Mouse (Mus musculus): ENCODE measurements around the gene Tmem132d.
"Not testable (repeated sequence)": the region's sequence is repeated elsewhere in the genome, so short reads cannot be mapped to it uniquely, and the experiment has no call there.

Tmem132d gene

GRCm38 (mm10) chr5:128075456-128075855 lies 357.4 kb downstream of the Tmem132d start:
- DNase-seq, result no peak

- no peak for DNase-seq
These were observed 360.3 kb downstream of the Tmem132d start for GRCm38 (mm10) chr5:128072616-128073015.

DNA sequence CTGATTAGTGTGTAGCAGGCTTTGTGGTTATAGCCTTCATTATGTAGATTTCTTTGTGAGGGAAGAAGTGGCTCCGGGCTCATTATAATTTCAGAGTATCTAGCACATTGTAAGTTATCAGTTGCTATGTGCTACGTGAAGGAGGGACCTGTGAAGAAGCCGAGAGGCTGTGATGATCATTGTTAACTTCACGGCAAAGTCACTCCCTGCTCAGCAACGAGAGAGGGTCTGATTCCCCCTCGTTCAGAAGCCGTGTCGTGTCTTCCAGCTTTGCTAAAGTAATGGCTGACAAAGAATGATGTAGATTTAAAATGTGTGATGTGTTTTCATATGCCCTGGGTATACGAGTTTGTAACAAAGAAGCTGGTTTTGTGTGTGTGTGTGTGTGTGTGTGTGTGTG lies 391.1 kb downstream of the Tmem132d start:
- no peak for DNase-seq

GRCm38 (mm10) chr5:128040036-128040435 lies 392.8 kb downstream of the Tmem132d start:
- no peak for DNase-seq

DNA sequence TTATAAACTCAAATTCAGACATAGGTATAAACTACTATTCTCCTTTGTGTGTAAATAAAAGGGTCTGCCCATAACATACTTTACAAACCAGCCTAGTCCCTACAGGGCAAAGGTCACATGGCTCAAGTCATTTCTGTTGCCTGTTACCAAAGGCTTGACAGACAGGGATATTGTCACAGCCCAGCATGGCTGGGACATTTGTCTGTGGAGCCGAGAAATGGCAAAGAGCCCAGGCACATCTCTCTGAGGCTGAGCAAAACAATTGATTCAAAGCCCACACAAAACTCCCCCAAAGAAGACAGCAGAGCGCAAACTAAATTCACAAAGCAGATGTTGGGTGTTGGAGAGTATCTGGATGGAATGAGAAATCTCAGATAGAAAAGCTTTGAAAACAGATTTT lies 405.8 kb downstream of the Tmem132d start:
- peak; percentile 45 to 56 for DNase-seq

- no peak for DNase-seq
These were observed 428.2 kb downstream of the Tmem132d start for GRCm38 (mm10) chr5:128004666-128005065.

GRCm38 (mm10) chr5:127996526-127997245 lies 436.2 kb downstream of the Tmem132d start:
- DNase-seq, result no peak

- DNase-seq, result no peak
These were observed 439.4 kb downstream of the Tmem132d start for GRCm38 (mm10) chr5:127993460-127993859.

DNA sequence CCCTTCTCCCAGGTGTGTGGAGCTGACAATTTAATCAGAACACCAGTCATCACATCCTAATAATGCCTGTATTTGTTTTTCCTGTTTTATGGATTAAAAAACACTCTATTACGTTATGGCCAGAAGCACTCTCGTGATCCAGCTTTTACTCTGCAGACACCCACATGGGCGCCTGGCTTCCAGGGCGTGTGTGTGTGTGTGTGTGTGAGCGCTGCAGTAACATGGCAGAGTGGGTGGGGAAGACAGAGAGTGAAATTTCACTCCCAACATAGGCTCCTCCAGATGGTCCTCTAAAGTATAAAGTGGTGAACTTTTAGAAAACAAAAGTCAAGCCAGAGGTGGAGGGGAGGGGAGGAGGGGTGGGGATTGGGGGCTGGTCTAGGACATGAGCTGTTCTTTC lies 442.1 kb downstream of the Tmem132d start:
- DNase-seq, result no peak

DNA sequence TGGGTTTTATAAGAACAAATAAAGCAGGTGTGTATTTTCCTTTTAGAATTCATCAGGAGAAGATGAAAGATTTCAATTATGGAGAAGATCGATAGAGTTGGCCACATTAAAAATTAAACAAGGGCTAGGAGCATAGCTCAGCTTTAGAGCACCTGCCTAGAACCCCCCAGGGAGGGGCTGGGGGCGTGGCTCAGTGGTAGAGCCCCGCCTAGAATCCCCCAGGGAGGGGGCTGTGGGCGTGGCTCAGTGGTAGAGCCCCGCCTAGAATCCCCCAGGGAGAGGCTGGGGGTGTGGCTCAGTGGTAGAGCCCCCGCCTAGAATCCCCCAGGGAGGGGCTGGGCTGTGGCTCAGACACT lies 452.9 kb downstream of the Tmem132d start:
- DNase-seq, result not testable (repeated sequence)

GRCm38 (mm10) chr5:127979329-127980002 lies 453.4 kb downstream of the Tmem132d start:
- DNase-seq, result no peak

- no peak for DNase-seq
These were observed 456.2 kb downstream of the Tmem132d start for GRCm38 (mm10) chr5:127976661-127977060.

DNA sequence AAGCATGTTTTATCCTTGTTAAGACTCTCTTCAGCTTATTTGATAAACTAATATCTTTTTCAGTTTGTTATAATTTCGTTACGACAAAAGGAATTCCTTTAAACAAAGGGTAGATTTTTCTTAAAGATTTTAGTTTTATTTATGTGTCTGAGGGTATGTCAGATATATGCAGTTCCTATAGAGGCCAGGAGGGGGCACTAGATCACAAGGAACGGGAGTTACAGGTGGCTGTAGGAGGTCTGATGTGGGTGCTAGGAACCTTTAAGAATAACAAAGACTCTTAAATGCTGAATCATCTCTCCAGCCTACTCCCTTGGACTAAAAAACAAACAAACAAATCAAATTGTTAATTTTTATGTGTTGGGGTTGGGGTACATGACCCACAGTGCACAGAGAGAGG lies 467.2 kb downstream of the Tmem132d start:
- DNase-seq, result no peak

- DNase-seq, result no peak
These were observed 470.2 kb downstream of the Tmem132d start for GRCm38 (mm10) chr5:127962656-127963055.

DNA sequence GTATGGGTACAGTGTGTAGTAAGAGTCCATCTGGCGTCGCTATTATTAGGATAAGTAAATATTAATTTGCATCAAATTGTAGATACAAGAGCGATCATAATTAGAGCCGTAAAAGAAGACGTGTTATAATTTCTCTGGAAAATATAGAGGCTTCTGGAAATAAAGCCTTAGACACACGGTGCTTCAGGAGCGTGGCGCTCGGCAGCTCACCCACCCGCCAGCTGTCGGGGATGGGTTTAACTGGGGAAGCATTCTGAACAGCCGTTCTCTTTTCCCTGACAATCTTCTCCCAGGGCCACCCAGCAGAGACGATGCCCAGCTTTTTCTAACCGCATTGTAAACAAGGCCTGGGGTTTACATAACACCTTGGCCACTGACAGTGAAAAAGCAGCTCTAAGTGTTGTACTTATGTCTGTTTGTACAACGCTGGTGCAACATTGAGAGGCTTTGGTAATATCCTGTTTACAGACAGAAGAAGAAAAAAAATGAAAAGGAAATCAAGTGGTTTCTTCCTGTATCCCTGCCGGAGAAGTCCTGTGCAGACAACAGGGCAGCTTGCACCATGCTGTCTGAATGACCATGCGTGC lies 476.3 kb downstream of the Tmem132d start:
- DNase-seq, result no peak

DNA sequence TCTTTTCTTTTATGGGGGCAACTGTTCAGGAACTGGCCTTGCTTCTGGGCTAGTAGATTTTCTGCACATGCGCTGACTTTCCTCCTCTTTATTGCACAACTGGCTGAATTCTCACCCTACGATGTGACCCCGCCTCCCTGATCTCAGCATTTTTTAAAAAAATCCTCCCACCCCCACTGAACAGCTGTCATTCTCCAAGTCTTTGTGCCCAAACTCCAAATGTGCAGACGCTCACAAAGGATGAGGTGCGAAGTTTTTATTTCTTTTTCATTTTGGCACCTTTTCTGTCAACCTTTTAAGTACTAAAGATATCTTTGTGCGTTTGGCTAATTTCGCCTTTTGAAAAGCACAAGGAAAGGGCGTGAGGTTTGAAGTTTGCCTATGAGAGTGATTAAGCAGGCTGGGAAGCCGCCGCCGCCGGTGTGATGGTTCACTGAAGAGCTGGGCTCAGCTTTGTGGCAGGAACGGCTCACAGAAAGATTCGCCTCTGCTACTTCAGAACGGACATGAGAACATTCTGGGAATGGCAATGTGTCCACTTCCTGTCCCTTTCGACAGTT lies 478.6 kb downstream of the Tmem132d start:
- no peak for DNase-seq

DNA sequence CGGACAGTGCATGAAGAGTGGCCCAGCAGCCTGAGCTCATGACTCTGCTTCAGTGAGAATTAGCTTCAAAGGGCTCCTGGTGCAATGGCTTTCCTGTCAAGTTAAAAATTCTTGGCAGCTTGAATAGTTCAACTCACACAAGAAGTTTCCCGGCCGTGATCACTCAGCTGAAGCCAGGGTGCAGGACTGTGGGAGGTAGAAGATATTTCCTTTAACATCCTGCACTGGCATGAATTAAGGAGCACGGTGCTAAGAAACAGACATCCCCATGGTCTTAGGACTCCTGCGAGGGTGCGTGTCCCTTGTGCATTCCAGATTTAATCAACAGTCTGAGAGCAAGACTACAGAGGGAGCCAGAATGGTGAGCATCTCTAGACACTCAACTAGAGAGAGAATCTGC lies 480.1 kb downstream of the Tmem132d start:
- DNase-seq, result no peak

- no peak for DNase-seq
These were observed 482.3 kb downstream of the Tmem132d start for GRCm38 (mm10) chr5:127950574-127950973.

DNA sequence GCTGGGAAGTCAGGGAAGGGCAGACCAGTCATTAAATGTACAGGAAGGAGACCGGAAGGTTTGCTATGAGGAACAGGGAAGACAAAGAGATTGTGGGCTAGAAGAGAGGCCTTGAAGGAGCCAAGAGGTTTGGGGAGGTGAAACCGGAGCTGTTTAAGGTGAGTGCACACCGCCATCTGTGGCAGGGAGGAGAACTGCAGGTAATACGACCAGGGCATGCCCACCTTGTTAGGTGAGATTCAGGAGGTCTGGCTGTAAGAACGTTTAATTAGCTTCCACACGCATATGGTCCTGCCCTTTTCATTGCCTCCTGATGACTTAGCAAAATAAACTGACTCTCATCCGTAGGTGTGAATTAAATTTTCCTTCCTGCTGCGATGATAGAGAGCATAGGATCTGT lies 485.6 kb downstream of the Tmem132d start:
- DNase-seq, result peak; percentile 42 to 58

DNA sequence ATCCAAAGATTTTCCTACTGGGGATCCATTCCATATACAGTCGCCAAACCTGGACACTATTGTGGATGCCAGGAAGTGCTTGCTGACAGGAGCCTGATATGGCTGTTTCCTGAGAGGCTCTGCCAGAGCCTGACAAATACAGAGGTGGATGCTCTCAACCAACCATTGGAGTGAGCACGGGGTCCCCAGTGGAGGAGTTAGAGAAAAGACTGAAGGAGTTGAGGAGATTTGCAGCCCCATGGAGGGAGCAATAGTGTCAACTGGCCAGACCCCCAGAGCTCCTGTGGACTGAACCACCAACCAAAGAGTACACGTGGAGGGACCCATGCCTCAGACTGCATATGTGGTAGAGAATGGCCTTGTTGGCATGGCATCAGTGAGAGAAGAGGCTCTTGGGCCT lies 490.7 kb downstream of the Tmem132d start:
- DNase-seq, result not testable (repeated sequence)

DNA sequence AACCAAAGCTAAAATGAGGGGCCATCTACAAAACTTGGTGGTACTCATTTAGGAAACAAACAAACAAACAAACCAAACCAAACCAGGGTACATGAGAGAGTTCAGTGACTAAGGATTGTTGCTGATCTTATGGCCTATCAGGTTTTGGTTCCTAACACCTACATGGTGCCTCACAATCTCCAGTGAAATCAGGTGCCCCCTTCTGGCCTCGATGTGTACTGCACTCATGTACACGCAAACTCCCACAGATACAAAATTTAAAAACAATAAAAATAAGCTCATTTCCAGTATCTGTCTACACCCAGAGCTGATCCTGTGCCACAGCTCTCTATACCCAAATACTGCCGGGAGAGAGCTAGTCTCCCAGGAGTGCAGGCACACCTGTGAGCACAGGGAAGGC lies 495.0 kb downstream of the Tmem132d start:
- peak in 1 of 2 experiments; percentile 24 for DNase-seq

GRCm38 (mm10) chr5:127929687-127930086 lies 503.2 kb downstream of the Tmem132d start:
- no peak for DNase-seq

GRCm38 (mm10) chr5:127926686-127927085 lies 506.2 kb downstream of the Tmem132d start:
- DNase-seq, result no peak

DNA sequence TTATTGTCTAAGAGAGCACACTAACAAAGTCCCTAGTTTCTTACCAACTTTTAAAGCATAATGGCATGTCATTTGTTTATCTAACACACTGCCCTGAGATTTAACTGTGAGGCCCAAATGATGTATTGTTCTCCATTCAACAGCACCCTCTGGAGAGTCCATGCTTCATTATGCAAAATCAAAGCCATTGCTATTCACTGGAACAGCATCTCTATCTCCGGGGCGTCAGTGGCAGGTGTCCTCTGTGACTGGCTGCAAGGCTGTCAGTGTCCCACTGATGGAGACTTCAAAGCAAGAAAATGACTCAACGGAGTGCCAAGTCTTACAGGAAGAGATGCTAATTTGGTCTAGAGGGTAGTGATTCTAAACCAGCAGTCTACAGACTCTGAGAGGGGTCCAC lies 508.8 kb downstream of the Tmem132d start:
- peak in 1 of 2 experiments; percentile 12 for DNase-seq
